Mouse (Mus musculus): ENCODE measurements around the gene Ccz1. TPM values are rescaled to one million over a fixed set of nuclear protein-coding genes. Genes with fewer than 3 reads are reported as not detected.

Ccz1 gene
- 65.0 and 71.9 TPM in 2 replicates for polyA plus RNA-seq (2012; ENCODE audit: insufficient read depth, insufficient read length, missing spikeins)

DNA sequence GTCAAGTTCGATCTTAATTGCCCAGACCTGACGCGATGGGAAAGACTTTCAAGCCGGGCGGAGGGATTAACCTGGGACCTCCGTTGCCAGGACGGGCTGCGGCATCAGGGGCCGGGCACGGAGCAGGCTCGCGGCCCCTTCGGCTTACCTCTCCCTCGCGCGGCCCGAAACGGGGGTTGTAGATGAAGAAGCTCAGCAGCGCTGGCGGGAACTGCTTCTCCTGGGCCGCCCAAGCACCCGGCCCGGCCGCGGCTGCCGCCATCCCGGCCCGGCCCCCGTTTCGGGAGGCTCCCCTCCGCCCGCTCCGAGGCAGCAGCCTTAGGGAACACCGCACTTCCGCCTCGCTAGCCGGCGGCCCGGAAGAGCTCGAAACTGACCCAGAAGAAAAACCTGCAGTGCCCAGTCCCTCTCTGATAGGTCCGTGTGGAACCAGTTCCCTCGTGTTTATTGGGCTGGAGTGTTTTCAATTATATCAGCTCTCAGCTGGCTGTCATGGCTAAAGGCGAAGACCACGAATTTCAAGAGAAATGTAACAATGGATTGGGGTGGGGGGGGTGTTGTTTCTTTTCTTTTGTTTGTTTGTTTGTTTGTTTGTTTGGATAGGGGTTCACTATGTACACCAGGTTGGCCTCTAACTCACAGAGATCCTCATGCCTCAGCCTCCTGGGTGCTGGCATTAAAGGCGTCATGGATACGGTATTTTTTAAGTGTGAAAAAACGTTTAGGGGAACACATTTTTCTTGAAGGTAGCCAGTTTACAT lies at the start of gene Ccz1:
Gene Ccz1, minus strand, starts transcription at position 327 of the 761 bp plus-strand sequence.
- Histone ChIP-seq H3K4me1 (ENCODE audit: control insufficient read depth, insufficient read depth, low read length) (peaks cover 10% of the 10 kb centered on the region), H3K4me3 (ENCODE audit: insufficient read depth, low read length) (peak within 1 kb of the TSS; percentile 89), H3K27ac (ENCODE audit: insufficient read depth, low read depth, low read length) (peak within 1 kb of the TSS; percentile 65)
- TF ChIP-seq POLR2A (IDR thresholded peaks at IDR 0.05; ENCODE audit: borderline replicate concordance, low read depth, low read length) = no peak
- no peak for TF ChIP-seq CTCF (IDR thresholded peaks at IDR 0.05; ENCODE audit: low read depth, low read length)

- Histone ChIP-seq H3K4me3 (ENCODE audit: insufficient read depth, low read length) (no peak overlapping the region), H3K4me1 (ENCODE audit: control insufficient read depth, insufficient read depth, low read length) (no peaks in the 10 kb centered on the region), H3K27ac (ENCODE audit: insufficient read depth, low read depth, low read length) (no peak overlapping the region)
- TF ChIP-seq POLR2A (IDR thresholded peaks at IDR 0.05; ENCODE audit: borderline replicate concordance, low read depth, low read length) (no peak), CTCF (IDR thresholded peaks at IDR 0.05; ENCODE audit: low read depth, low read length) (no peak)
Measured at GRCm38 (mm10) chr5:144064093-144064492, 49.4 kb upstream of the Ccz1 start.

DNA sequence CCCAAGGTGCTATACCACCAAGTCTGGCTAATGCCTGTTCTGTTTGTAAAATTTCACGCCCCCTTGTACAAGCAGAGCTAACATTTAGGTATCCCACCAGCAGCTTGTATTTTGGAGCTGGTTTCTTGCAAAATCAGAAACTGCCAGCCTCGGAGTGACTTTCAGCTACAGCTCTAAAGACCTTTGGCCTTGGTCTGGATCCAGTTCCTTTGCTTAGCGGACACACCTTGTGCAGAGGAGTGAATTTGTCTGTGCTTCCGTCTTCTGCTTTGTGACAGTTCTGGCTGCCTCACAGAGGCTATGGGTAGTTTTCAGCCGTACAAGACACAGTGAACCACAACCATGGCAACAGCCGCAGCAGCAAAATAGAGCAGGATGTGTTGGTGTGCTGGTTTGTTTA lies 39.7 kb upstream of the Ccz1 start:
- H3K4me3 ChIP-seq (ENCODE audit: insufficient read depth, low read length) = no peak overlapping the region
- no peak overlapping the region for H3K27ac ChIP-seq (ENCODE audit: insufficient read depth, low read depth, low read length)
- TF ChIP-seq CTCF (IDR thresholded peaks at IDR 0.05; ENCODE audit: low read depth, low read length) (no peak), POLR2A (IDR thresholded peaks at IDR 0.05; ENCODE audit: borderline replicate concordance, low read depth, low read length) (no peak)
- H3K4me1 ChIP-seq (ENCODE audit: control insufficient read depth, insufficient read depth, low read length) = no peaks in the 10 kb centered on the region

DNA sequence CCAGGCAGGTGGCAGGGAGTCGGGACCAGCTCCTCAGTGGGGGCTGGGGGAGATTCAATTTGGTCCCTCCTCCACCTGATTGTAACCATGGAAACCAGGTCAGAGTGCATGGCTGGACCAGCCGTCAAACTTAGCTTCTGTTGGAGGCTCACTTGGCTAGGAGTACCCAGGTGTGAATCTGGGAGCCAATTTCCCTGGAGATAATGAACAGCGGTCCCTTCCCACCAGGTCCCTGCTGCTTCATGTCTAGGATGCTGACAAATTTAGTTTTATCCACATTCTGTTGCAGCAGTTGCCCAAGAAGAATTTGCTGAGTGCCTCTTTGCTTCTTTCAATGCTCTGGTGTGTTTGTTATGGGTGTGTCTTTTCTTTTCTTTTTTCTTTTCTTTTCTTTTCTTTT lies 38.8 kb upstream of the Ccz1 start:
- Histone ChIP-seq H3K27ac (ENCODE audit: insufficient read depth, low read depth, low read length) (no peak overlapping the region), H3K4me3 (ENCODE audit: insufficient read depth, low read length) (no peak overlapping the region), H3K4me1 (ENCODE audit: control insufficient read depth, insufficient read depth, low read length) (no peaks in the 10 kb centered on the region)
- no peak for TF ChIP-seq POLR2A (IDR thresholded peaks at IDR 0.05; ENCODE audit: borderline replicate concordance, low read depth, low read length)
- no peak for TF ChIP-seq CTCF (IDR thresholded peaks at IDR 0.05; ENCODE audit: low read depth, low read length)

DNA sequence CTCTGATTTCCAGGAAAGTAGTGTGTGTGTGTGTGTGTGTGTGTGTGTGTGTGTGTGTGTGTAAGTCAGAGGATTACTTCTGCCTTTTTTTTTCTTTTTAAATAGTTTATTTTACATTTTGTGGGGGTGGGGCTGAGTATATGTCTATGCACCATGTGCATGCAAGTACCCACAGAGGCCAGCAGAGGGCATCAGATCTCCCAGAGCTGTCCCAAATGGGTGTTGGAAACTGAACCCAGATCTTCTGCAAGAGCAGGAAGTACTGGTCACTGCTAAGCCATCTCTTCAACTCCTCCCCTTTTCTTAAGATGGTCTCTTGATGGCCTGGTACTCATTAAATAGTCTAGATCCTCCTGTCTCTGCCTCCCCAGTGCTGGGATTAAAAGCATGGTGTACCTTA lies 36.6 kb upstream of the Ccz1 start:
- no peak overlapping the region for H3K27ac ChIP-seq (ENCODE audit: insufficient read depth, low read depth, low read length)
- TF ChIP-seq CTCF (IDR thresholded peaks at IDR 0.05; ENCODE audit: low read depth, low read length) (peak; percentile 39; the same call in 1 of the 2 replicates), POLR2A (IDR thresholded peaks at IDR 0.05; ENCODE audit: borderline replicate concordance, low read depth, low read length) (no peak)
- no peak overlapping the region for H3K4me3 ChIP-seq (ENCODE audit: insufficient read depth, low read length)
- H3K4me1 ChIP-seq (ENCODE audit: control insufficient read depth, insufficient read depth, low read length) = no peaks in the 10 kb centered on the region

GRCm38 (mm10) chr5:144049881-144050280 lies 35.2 kb upstream of the Ccz1 start:
- no peak for TF ChIP-seq POLR2A (IDR thresholded peaks at IDR 0.05; ENCODE audit: borderline replicate concordance, low read depth, low read length)
- H3K27ac ChIP-seq (ENCODE audit: insufficient read depth, low read depth, low read length) = no peak overlapping the region
- H3K4me3 ChIP-seq (ENCODE audit: insufficient read depth, low read length) = no peak overlapping the region
- H3K4me1 ChIP-seq (ENCODE audit: control insufficient read depth, insufficient read depth, low read length) = no peaks in the 10 kb centered on the region

GRCm38 (mm10) chr5:144047324-144047723 lies 32.6 kb upstream of the Ccz1 start:
- H3K4me1 ChIP-seq (ENCODE audit: control insufficient read depth, insufficient read depth, low read length) = no peaks in the 10 kb centered on the region
- TF ChIP-seq CTCF (IDR thresholded peaks at IDR 0.05; ENCODE audit: low read depth, low read length) (no peak), POLR2A (IDR thresholded peaks at IDR 0.05; ENCODE audit: borderline replicate concordance, low read depth, low read length) (no peak)
- H3K27ac ChIP-seq (ENCODE audit: insufficient read depth, low read depth, low read length) = no peak overlapping the region
- no peak overlapping the region for H3K4me3 ChIP-seq (ENCODE audit: insufficient read depth, low read length)

DNA sequence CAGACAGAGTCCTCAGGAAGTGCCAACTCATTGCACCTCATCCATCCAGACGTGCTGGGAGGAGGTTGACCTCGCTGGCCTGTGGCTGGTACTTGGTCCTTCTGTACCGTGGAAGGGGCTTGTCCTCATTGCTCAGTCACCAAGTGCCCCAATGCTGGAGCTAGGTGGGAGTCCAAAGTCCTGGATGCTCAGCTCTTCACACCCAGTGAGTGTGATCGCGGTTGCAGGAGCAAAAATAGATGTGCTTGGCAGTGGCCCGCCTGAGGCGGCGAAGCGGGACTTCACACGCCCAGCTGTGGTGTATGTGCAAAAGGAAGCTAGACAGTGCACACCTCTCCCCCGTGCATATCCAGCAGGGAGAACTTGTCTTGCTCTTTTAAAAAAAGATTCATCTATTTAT lies 28.5 kb upstream of the Ccz1 start:
- Histone ChIP-seq H3K4me1 (ENCODE audit: control insufficient read depth, insufficient read depth, low read length) (no peaks in the 10 kb centered on the region), H3K4me3 (ENCODE audit: insufficient read depth, low read length) (no peak overlapping the region), H3K27ac (ENCODE audit: insufficient read depth, low read depth, low read length) (no peak overlapping the region)
- TF ChIP-seq CTCF (IDR thresholded peaks at IDR 0.05; ENCODE audit: low read depth, low read length) = no peak
- no peak for TF ChIP-seq POLR2A (IDR thresholded peaks at IDR 0.05; ENCODE audit: borderline replicate concordance, low read depth, low read length)

- no peak overlapping the region for H3K27ac ChIP-seq (ENCODE audit: insufficient read depth, low read depth, low read length)
Measured at GRCm38 (mm10) chr5:144040720-144041364, 26.2 kb upstream of the Ccz1 start.

DNA sequence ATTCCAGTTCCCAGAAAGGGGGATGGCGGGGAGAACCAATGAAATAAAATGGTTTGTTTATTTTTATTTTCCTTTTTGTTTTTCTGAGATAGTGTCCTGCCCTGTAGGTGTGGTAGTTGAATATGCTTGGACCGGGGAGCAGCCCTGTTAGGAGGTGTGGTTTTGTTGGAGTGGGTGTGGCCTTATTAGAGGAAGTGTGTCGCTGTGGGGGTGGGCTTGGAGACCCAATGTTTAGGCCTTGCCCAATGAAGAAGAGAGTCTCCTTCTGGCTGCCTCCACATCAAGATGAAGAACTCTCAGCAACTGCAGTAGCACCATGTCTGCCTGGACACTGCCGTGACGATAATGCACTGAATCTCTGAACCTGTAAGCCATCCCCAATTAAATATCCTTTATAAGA lies 25.2 kb upstream of the Ccz1 start:
- Histone ChIP-seq H3K4me3 (ENCODE audit: insufficient read depth, low read length) (no peak overlapping the region), H3K4me1 (ENCODE audit: control insufficient read depth, insufficient read depth, low read length) (no peaks in the 10 kb centered on the region), H3K27ac (ENCODE audit: insufficient read depth, low read depth, low read length) (no peak overlapping the region)
- TF ChIP-seq CTCF (IDR thresholded peaks at IDR 0.05; ENCODE audit: low read depth, low read length) = no peak
- TF ChIP-seq POLR2A (IDR thresholded peaks at IDR 0.05; ENCODE audit: borderline replicate concordance, low read depth, low read length) = no peak

More at GRCm38 (mm10) chr5:144040720-144041364, 26.2 kb upstream of the Ccz1 start:
- Histone ChIP-seq H3K4me1 (ENCODE audit: control insufficient read depth, insufficient read depth, low read length) (no peaks in the 10 kb centered on the region), H3K4me3 (ENCODE audit: insufficient read depth, low read length) (no peak overlapping the region)
- peak; percentile 87 for TF ChIP-seq CTCF (IDR thresholded peaks at IDR 0.05; ENCODE audit: low read depth, low read length)
- TF ChIP-seq POLR2A (IDR thresholded peaks at IDR 0.05; ENCODE audit: borderline replicate concordance, low read depth, low read length) = no peak
